Mouse (Mus musculus): ENCODE data around the gene Camta1. TPM values are rescaled to one million over a fixed set of nuclear protein-coding genes. Genes with fewer than 3 reads are reported as not detected.

Camta1 gene
- polyA plus RNA-seq, 1 experiment from 2014 or later, result 115 TPM

- H3K9ac ChIP-seq (ENCODE audit: low read depth, low read length), result no peak overlapping the region
- H3K36me3 ChIP-seq (ENCODE audit: insufficient read depth, low read length), result no peaks in the 10 kb centered on the region
- WGBS, result 6% methylated on average over 1 of the region's 1 CpGs
- no peak overlapping the region for H3K27ac ChIP-seq
- DNase-seq (ENCODE audit: low spot score) (no peak), ATAC-seq (replicated peaks; ENCODE audit: low FRiP score, low read depth) (no peak; the same call in 1 of the 2 replicates)
- H3K27me3 ChIP-seq (ENCODE audit: insufficient read depth, low read length), result no peaks in the 10 kb centered on the region
- no peak for TF ChIP-seq CTCF (IDR thresholded peaks at IDR 0.05; ENCODE audit: low read depth)
- H3K4me2 ChIP-seq (ENCODE audit: low read length), result no peak overlapping the region
- no peaks in the 10 kb centered on the region for H3K9me3 ChIP-seq (replicated peaks; ENCODE audit: low read length)
- no peak overlapping the region for H3K4me3 ChIP-seq (replicated peaks; ENCODE audit: low read depth, low read length)
- H3K4me1 ChIP-seq (replicated peaks; ENCODE audit: insufficient read depth, low read length), result no peaks in the 10 kb centered on the region
Measured at GRCm38 (mm10) chr4:150975145-150975544, 886.5 kb downstream of the Camta1 start.

DNA sequence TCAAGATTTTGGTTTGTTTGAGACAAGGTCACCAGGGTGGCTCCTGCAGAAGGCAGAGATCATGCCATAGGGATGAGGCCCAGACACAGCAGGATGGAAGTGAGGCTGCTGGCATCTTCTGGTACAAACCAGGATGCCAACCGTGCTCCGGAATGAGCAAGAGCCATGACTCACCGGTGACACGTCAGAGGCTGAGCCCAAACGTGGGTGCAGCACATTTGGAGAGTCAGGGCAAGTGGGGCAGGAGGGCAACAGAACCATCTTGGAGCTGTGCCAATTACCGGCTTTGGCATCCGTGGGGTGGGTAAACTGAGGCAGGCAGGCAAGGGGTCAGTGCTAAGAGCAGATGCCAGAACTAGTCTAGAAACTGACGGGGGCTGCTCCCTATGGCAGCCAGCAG, 888.4 kb downstream of the Camta1 start:
- TF ChIP-seq CTCF (IDR thresholded peaks at IDR 0.05; ENCODE audit: low read depth), result no peak
- Histone ChIP-seq H3K9ac (ENCODE audit: low read depth, low read length) (no peak overlapping the region), H3K4me2 (ENCODE audit: low read length) (no peak overlapping the region), H3K36me3 (ENCODE audit: insufficient read depth, low read length) (no peaks in the 10 kb centered on the region), H3K27me3 (ENCODE audit: insufficient read depth, low read length) (no peaks in the 10 kb centered on the region), H3K27ac (no peak overlapping the region), H3K4me1 (replicated peaks; ENCODE audit: insufficient read depth, low read length) (no peaks in the 10 kb centered on the region), H3K4me3 (replicated peaks; ENCODE audit: low read depth, low read length) (no peak overlapping the region), H3K9me3 (replicated peaks; ENCODE audit: low read length) (no peaks in the 10 kb centered on the region)
- ATAC-seq (replicated peaks; ENCODE audit: low FRiP score, low read depth) (no peak), DNase-seq (ENCODE audit: low spot score) (no peak)
- 82% methylated on average over 8 of the region's 8 CpGs for WGBS

DNA sequence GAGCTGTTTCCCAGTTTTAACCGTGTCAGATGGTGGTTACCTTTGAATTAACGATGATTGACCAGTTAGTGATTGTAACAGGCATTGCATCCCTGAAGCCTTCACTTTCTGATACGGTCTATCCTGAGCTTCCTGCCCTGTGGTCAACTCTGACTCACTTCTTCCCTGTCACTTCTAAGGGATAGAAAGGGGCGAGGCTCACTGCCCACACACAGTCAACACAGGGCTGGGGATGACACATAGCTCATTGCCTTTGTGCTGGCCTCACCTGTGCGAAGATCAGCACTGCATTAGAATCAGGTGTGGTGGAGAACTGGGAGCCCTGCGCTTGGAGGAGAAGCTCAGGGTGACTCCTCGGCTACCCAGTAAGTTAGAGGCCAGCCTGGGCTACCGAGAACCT, 892.7 kb downstream of the Camta1 start:
- Histone ChIP-seq H3K27me3 (ENCODE audit: insufficient read depth, low read length) (no peaks in the 10 kb centered on the region), H3K4me3 (replicated peaks; ENCODE audit: low read depth, low read length) (no peak overlapping the region), H3K9ac (ENCODE audit: low read depth, low read length) (no peak overlapping the region), H3K4me2 (ENCODE audit: low read length) (no peak overlapping the region), H3K4me1 (replicated peaks; ENCODE audit: insufficient read depth, low read length) (no peaks in the 10 kb centered on the region), H3K9me3 (replicated peaks; ENCODE audit: low read length) (no peaks in the 10 kb centered on the region), H3K36me3 (ENCODE audit: insufficient read depth, low read length) (no peaks in the 10 kb centered on the region), H3K27ac (no peak overlapping the region)
- ATAC-seq (replicated peaks; ENCODE audit: low FRiP score, low read depth), result no peak
- no peak for TF ChIP-seq CTCF (IDR thresholded peaks at IDR 0.05; ENCODE audit: low read depth)
- WGBS, result 86% methylated on average over 8 of the region's 8 CpGs
- no peak for DNase-seq (ENCODE audit: low spot score)

DNA sequence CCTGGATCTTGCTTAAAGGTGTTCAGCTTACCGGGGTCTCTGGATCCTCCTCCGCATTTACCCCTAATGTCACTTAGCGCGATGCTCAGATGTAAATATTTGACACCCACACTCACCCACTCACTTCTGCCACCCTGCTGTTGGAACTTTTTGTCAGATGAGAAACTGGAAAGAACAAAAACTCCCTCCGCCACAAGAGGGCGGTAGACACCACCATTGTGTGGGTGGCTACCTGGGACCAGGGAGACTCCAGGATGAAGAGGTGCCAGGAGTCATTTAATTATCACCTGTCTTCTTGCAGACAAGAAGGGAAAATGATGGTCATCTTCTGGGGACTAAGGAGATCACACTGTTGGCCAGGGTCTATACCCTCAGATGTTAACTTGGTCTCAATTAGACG, 895.1 kb downstream of the Camta1 start:
- ATAC-seq (replicated peaks; ENCODE audit: low FRiP score, low read depth) (no peak), DNase-seq (ENCODE audit: low spot score) (peak; percentile 57)
- H3K36me3 ChIP-seq (ENCODE audit: insufficient read depth, low read length), result no peaks in the 10 kb centered on the region
- H3K4me1 ChIP-seq (replicated peaks; ENCODE audit: insufficient read depth, low read length), result no peaks in the 10 kb centered on the region
- no peaks in the 10 kb centered on the region for H3K9me3 ChIP-seq (replicated peaks; ENCODE audit: low read length)
- TF ChIP-seq CTCF (IDR thresholded peaks at IDR 0.05; ENCODE audit: low read depth), result peak; percentile 86
- no peak overlapping the region for H3K4me3 ChIP-seq (replicated peaks; ENCODE audit: low read depth, low read length)
- H3K27me3 ChIP-seq (ENCODE audit: insufficient read depth, low read length), result no peaks in the 10 kb centered on the region
- WGBS, result 13% methylated on average over 7 of the region's 7 CpGs
- H3K27ac ChIP-seq, result no peak overlapping the region
- H3K9ac ChIP-seq (ENCODE audit: low read depth, low read length), result no peak overlapping the region
- no peak overlapping the region for H3K4me2 ChIP-seq (ENCODE audit: low read length)

DNA sequence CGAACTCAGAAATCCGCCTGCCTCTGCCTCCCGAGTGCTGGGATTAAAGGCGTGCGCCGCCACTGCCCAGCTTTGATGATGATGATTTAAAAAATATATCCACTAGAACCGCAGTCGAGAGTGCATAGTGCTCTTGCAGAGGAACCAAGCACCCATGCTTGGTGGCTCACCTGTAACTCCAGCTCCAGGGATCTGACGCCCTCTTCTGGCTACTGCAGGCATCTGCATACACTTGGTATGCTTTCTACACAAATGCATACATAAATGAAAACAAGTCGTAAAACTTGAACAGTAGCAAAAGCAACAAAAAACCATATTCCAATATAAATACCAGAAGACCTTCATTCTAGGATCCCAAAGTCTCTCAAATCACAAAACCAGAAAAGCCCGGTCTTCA, 896.1 kb downstream of the Camta1 start:
- Histone ChIP-seq H3K9ac (ENCODE audit: low read depth, low read length) (no peak overlapping the region), H3K4me2 (ENCODE audit: low read length) (no peak overlapping the region), H3K9me3 (replicated peaks; ENCODE audit: low read length) (no peaks in the 10 kb centered on the region), H3K4me1 (replicated peaks; ENCODE audit: insufficient read depth, low read length) (no peaks in the 10 kb centered on the region), H3K36me3 (ENCODE audit: insufficient read depth, low read length) (no peaks in the 10 kb centered on the region), H3K27me3 (ENCODE audit: insufficient read depth, low read length) (no peaks in the 10 kb centered on the region), H3K4me3 (replicated peaks; ENCODE audit: low read depth, low read length) (no peak overlapping the region), H3K27ac (no peak overlapping the region)
- 71% methylated on average over 11 of the region's 11 CpGs for WGBS
- ATAC-seq (replicated peaks; ENCODE audit: low FRiP score, low read depth) (no peak), DNase-seq (ENCODE audit: low spot score) (no peak)
- TF ChIP-seq CTCF (IDR thresholded peaks at IDR 0.05; ENCODE audit: low read depth), result no peak; the same call in 1 of the 2 replicates

DNA sequence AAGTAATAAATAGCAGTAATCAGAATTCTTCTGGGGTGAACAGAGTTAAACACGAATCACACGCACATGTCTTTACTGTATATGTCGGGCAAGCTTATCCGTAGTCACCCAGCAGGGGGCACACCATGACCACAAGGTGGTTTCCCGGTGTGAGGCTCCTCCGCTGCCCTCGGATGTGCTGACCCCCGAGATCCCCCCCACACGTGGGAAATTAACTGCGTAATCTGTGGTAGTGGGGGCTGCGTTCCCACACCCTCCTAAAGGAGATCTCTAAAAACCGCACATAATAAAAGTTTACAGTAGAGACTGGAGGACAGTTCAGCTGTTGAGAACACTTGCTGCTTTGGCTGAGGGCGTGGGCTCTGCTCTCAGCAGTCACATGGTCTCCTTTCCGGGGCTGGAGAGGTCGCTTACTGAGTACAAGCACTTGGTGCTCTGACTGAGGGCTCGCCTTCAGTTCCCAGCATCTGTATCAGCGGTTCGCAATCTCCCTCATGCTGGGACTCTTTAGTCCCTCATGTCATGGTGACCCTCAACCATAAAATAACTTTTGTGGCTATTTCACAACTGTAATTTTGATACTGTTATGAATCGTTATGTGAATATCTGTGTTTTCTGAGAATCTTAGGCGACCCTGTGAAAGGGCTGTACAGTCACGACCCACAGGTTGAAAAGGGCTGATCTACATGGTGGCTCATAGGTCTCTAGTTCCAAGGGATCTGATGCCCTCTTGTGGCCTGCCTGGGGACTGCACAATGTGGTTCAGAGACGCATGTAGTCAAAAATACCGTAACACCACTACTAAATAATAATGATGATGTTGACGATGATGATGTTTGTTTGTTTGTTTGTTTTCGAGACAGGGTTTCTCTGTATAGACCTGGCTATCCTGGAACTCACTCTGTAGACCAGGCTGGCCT, 896.8 kb downstream of the Camta1 start:
- TF ChIP-seq CTCF (IDR thresholded peaks at IDR 0.05; ENCODE audit: low read depth), result peak; percentile 89
- 10% methylated on average over 25 of the region's 25 CpGs for WGBS
- Histone ChIP-seq H3K27me3 (ENCODE audit: insufficient read depth, low read length) (no peaks in the 10 kb centered on the region), H3K4me3 (replicated peaks; ENCODE audit: low read depth, low read length) (peak overlapping the region; percentile 3; the same call in 1 of the 2 replicates), H3K9ac (ENCODE audit: low read depth, low read length) (no peak overlapping the region), H3K36me3 (ENCODE audit: insufficient read depth, low read length) (no peaks in the 10 kb centered on the region), H3K4me1 (replicated peaks; ENCODE audit: insufficient read depth, low read length) (no peaks in the 10 kb centered on the region), H3K27ac (no peak overlapping the region), H3K4me2 (ENCODE audit: low read length) (peak overlapping the region; percentile 43), H3K9me3 (replicated peaks; ENCODE audit: low read length) (no peaks in the 10 kb centered on the region)
- peak; percentile 44; the same call in 1 of the 2 replicates for ATAC-seq (replicated peaks; ENCODE audit: low FRiP score, low read depth)
- DNase-seq (ENCODE audit: low spot score), result peak; percentile 84
